Mouse (Mus musculus) adrenal gland, postnatal 10 days (tissue): ENCODE results near the gene Mapkapk2. TPM values are rescaled to one million over a fixed set of nuclear protein-coding genes. Genes with fewer than 3 reads are reported as not detected.

Source experiments
- DNase-seq: peaks from one replicate; pipeline ENCODE4 v3.0.0; 2021; ENCODE audit warnings: mixed read lengths
- total RNA-seq, 2 experiments: library from RNA; stranded (reverse); gene quantifications; 2 replicates each; pipeline ENCODE4 v1.2.3; 2021

Mapkapk2 gene
- total RNA-seq, 2 experiments from 2014 or later, result 159 to 169 TPM

DNA sequence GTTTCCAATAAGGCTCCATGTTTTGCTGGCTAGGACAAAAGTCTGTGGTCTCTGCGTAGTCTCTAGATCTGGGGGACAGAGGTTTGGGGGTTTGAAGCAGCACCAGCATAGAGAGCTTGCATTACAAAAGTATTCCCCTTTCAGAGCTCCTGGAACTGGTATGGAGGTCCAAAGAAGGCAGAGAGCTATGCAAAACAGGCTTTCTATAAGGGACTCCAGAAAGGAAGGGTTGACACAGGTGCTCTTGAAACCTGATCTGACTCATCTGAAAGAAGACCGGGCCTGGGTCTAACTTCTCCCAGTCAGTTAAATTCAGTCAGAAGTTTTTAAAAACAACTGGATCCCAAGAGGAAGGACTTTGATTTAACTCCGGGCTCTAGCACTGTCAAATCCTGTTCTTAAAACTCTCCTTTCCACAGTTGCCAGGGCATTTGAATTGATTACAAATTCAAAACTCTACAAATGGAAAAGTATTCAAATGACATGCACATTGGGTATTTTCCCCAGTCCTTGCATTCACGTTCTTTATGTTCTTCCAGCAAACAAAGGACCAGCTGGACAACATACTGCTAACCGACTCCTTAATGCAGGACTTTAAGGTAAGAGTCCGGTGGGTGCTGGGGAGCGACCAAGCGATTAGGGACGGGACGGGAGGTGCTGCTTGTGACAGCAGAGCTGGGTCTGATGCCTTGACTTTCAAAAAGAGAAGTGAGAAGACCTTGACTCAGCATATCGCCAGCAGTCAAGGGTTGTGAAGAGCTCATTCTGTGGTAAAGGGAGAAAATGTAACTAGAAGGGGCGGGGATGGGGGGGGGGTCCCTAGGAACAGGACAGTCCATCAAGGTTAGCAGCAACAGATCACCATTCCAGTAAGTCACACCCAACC lies 77.0 kb downstream of the Mapkapk2 start:
- no peak for DNase-seq

DNA sequence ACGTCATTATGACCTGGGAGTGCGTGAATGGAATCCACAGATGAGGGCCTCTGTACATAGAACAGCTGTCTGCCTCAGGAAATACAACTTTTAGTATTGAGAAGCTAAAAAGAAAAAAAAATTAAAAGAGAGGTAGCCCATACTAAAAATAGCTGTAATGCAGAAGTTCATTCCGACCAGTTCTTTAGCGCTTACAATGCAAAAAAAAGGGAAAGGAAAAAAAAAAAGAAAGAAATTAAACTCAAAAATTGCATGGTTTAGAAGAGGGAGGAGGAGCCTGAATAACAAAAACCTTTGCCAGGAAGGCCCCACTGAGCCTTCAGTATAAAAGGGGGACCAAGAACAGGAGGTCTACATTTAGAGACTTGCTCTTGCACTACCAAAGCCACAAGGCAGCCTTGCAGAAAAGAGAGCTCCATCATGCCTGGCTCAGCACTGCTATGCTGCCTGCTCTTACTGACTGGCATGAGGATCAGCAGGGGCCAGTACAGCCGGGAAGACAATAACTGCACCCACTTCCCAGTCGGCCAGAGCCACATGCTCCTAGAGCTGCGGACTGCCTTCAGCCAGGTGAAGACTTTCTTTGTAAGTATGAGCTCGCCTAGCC lies 78.0 kb downstream of the Mapkapk2 start, which contains the start of gene Il10:
Il10 (plus strand) TSS at position 354 of the 607 bp plus-strand sequence.
- no peak for DNase-seq

DNA sequence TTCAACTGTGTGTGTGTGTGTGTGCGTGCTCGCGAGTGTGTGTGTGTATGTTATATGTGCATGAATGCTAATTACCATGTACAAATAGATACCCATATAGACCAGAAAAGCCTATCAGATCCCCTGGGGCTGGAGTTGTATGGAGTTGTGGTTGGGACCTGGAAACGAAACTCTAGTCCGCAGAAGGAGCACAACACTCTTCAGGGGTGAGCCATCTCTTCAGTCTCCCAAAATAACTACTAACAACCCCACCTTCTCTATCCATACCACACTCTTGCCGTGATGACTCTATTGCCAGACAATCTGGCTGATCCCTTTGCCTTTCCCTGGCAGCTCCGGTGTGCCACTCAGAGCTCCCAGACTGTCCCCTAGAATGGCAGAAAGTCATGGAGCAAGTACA lies 81.7 kb downstream of the Mapkapk2 start:
- DNase-seq, result no peak

DNA sequence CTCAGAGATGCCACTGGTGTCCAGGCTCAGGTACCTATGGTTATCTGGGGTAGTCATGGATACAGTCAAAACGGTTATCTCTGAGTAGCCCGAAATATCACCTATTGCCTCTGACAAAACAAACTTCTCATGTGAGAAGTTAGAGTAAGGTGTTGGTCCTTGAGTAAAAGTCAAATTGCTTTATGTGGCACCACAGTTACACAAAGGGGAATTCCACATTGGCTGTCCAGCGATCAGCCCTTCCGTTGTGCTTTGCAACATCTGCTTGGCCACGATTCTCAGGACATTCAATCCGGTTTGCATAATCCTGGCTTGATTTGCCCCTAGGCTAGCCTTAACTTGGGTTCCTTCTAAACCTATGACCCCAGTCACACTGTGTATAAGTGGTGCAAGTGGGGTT lies 82.3 kb downstream of the Mapkapk2 start:
- DNase-seq, result no peak

DNA sequence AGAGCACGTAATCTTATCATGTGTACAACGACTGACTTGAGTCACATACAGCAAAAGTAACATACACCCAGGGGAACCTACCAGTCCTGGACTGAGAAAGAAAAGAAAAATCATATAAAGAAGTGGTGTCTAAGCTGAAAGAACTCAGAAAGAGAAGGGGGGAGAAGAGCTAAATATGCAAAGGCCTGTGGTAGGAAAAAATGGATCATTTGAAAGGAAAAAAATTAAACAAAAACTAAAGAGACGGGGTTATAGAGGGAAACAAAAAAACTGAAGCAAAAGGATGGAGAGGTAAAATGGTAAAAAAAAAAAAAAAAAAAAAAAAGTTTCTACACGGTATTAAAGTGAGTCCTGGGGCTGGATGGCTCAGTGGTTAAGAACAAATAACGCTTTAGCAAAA lies 83.7 kb downstream of the Mapkapk2 start:
- DNase-seq, result no peak

DNA sequence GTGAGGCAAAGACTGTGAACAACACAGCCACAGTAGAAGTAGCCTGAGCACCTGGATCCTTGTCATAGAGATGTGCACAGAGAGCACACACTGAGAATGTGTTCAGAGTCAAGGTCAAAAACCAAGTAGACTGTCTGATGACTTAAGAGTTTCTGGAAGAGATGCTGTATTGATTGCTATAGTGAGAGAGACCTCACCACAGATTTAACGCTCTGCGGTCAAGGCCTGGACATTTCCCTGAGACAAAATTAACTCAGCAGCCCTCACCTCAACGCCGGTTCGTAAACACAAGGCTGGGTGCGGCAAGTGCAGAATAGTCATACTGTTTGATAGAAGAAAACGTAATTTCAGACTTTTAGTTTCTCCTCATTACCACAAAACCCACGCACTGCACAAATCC lies 85.1 kb downstream of the Mapkapk2 start:
- no peak for DNase-seq

DNA sequence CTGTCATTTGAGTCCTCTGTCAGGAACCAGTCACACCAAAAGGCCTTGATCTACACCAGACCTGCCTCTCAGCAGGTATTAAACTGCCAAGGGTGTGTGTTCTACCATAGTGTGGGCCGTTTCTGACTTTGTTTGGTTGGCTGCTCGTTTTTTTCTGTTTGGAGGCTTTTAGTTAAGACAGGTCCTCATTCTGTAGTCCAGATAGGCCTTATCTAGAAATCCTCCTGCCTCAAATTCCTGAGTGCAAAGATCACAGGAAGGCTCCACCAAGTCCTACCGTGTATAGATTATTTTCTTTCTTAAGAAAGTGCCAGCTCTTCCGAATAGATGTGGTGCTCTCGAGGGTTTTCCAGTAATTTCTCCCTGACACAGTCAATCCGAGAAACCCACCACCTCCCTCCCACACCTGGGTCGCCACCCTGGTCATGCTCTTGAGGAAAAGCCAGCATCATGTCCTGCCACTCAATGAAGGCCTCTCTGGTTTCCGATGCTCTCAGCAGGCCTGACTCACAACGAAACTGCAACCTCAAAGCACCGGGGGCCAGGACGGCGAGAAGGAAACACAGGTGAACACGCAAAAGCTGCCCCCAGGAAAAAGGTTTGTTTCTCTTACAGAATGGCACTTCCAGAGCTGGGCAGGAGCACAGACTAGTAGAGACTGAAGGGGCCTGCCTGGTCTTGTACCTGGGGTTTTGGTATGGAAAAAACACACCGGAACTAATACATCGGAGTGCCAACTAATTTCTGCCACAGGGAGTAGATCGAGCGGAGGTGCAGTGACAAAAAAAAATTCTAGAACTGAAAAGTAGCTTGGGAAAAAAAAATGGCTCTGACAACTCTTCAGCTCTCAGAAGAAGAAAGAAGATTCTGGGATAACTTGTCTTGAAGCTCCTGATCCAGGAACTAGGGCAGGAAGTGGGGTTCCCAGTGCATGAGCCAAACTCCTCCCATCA lies 87.1 kb downstream of the Mapkapk2 start:
- DNase-seq, result no peak

DNA sequence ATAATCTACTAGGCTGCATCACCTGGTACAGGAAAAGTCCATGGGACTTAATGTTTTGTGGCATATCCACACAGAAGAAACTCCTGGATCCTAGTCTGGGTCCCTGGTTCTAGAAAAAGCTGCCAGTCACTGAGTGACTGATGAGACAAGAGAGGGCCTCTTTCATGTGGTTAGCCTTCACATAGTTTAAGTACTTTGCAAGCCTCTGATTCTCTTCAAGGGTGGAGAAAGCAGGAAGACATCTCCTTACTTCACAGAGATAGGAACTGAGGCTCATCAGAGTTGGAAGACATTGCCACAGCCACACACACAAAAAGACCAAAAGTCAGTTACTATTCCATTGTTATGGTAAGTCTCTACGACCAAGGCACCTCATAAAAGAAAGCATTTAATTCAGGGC lies 91.6 kb downstream of the Mapkapk2 start:
- DNase-seq, result no peak

Other genes starting within 250 kb of the Mapkapk2 start
- gene Fcmr, start 232.2 kb downstream of the Mapkapk2 start, total RNA-seq, result 1 to 10 TPM; 3.4 to 4.1 TPM
- gene Il24, start 210.4 kb downstream of the Mapkapk2 start, total RNA-seq, result not detected
- gene Il20, start 186.4 kb downstream of the Mapkapk2 start, total RNA-seq, result not detected
- gene Il19, start 157.7 kb downstream of the Mapkapk2 start, total RNA-seq, result not detected
- not detected for gene Il10, start 78.0 kb downstream of the Mapkapk2 start, total RNA-seq
- gene Dyrk3, start 40.5 kb upstream of the Mapkapk2 start, total RNA-seq, result 1 to 10 TPM; 3.6 to 5.8 TPM
- gene Eif2d, start 55.4 kb upstream of the Mapkapk2 start, total RNA-seq, result 10 to 100 TPM; 40.3 to 50.5 TPM
- gene Rassf5, start 147.4 kb upstream of the Mapkapk2 start, total RNA-seq, result 10 to 100 TPM; 10.6 to 10.8 TPM
- gene Ikbke, start 181.8 kb upstream of the Mapkapk2 start, total RNA-seq, result 10 to 100 TPM in 1 of 2 experiments, 1 to 10 TPM in 1; 6.9 to 12.0 TPM